Mouse (Mus musculus) liver, postnatal 0 days (tissue): ENCODE measurements around the gene Alpl.

Source experiments
- CTCF ChIP-seq: sonication (generic); IDR thresholded peaks from 2 replicates; pipeline ENCODE4 v1.5.1; 2016; ENCODE audit warnings: antibody characterized with exemption, low read depth
- EP300 ChIP-seq: IDR thresholded peaks from 2 replicates; pipeline ENCODE4 v1.6.1; 2016; ENCODE audit warnings: antibody characterized with exemption, low read depth, mild to moderate bottlenecking

- TF ChIP-seq CTCF (no peak), EP300 (no peak)
Observed at GRCm38 (mm10) chr4:137762886-137763285, 33.3 kb downstream of the Alpl start.
